Mouse (Mus musculus) left cerebral cortex, postnatal 25 days (tissue): Measurements from ENCODE around the gene Bahcc1. TPM values are rescaled to one million over a fixed set of nuclear protein-coding genes. Genes with fewer than 3 reads are reported as not detected.

Experiments used
- DNase-seq, 2 experiments: peaks; one replicate each; pipeline ENCODE4 v3.0.0; 2022; ENCODE audit warnings: low spot score in 2 of 2, mixed read lengths in 1 of 2
- intact Hi-C: fragments of 180-260 bp; cut with DNase I; formaldehyde crosslinking; loops from one replicate; pipeline ENCODE4 v1.15.1; 2025
- total RNA-seq, 2 experiments: library from RNA; stranded (reverse); gene quantifications; 2 replicates each; pipeline ENCODE4 v1.2.3; 2021

Gene Bahcc1
- total RNA-seq, 2 experiments from 2014 or later: 16.3 to 21.9 TPM

DNA sequence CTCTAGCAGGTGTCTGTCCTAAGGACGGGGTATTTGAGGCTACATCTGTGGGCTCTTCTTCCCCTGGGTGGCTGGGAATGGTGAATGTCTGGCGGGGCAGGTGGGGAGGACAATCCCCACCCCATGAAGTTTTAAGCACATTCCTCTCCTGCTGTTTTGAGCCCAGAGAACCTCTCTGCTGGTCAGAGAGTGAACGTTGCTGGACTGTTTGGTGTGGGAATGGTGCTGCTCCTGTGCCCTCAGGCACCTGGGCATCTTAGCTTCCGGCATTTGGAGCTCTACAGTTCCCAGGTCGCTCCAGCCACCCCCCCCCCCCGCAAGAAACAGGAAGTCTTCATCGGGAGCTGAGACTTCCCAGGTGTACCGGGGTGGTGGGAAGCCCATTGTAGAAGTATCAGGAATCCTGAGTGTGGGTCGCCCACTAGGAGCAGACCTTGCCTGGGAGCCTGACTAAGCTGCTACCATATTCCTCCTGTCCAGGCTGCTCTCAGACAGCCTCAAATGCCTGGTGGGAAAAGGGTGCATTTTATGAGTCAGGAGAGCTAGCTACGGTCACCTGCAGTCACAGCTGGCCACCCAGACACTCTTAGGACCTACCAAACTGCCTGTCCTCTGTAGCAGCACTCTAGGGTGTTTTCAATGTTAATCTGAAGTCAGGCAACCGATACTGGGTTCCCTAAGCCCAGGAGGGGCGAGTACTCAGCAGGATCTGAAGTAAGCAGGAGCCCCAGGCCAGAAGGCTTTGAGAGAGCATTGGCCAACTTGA, 73.8 kb downstream of the Bahcc1 start:
- intact Hi-C loops: loop anchor here (1.0 to 5.0 kb wide), 4 partner anchors 44 to 196 kb away; no protein-coding TSS in a partner anchor
- no peak for DNase-seq

DNA sequence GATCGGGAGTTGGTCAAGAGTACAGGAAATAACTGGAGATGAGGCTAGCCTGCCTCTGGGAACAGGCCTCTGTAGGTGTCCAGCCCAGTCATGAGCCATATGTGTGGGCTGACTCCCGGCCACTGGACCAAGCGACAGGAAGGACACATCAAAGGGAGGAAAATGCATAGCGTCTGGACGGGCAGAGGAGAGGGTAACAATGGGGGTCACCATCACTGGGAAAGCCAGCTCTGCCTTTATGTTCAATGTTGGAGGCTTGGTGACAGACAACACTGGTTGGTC, 74.3 kb downstream of the Bahcc1 start:
- no peak for DNase-seq
- intact Hi-C loops: loop anchor here (1.0 to 5.0 kb wide), 4 partner anchors 45 to 196 kb away; no protein-coding TSS in a partner anchor

DNA sequence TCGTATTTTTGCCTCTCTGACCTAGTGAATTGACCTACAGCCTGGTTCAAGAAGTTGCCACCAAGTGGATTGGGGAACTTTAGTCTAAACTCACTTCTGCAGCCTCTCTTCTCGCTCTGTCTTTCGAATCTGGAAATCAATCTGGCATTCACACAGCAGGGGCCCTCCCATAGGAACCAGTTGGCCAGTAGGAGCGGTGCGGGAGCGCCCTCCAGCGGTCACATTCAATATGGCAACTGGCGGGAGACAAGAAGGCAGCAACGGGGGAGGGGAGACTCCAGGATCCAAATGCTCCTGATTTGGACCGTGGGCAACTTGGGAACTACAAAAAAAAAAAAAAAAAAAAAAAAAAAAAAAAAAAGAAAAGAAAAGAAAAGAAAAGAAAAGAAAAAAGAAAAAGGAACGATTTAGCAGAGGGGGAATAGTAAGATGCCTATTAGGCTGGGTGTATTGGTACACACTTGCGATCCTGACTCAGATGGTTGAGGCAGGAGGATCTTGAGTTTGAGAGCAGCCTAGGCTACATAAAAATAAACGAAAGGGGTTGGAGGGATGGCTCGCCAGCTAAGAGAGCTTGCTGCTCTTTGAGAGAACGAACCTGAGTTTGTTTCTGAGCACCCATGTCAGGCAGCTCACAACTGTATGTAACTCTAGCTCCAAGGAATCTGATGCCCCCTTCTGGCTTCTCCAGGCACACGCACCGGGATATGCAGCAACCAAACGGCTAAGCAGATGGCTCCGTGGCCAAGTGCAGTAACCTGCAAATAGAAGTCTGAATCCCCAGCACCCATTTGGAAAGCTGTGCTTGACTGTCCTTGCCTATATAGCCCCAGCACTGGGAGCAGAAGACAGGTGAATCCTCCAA, 75.1 kb downstream of the Bahcc1 start:
- DNase-seq: peak; percentile 96 to 97
- intact Hi-C loops: loop anchor here (1.0 to 5.0 kb wide), 4 partner anchors 45 to 197 kb away; no protein-coding TSS in a partner anchor

DNA sequence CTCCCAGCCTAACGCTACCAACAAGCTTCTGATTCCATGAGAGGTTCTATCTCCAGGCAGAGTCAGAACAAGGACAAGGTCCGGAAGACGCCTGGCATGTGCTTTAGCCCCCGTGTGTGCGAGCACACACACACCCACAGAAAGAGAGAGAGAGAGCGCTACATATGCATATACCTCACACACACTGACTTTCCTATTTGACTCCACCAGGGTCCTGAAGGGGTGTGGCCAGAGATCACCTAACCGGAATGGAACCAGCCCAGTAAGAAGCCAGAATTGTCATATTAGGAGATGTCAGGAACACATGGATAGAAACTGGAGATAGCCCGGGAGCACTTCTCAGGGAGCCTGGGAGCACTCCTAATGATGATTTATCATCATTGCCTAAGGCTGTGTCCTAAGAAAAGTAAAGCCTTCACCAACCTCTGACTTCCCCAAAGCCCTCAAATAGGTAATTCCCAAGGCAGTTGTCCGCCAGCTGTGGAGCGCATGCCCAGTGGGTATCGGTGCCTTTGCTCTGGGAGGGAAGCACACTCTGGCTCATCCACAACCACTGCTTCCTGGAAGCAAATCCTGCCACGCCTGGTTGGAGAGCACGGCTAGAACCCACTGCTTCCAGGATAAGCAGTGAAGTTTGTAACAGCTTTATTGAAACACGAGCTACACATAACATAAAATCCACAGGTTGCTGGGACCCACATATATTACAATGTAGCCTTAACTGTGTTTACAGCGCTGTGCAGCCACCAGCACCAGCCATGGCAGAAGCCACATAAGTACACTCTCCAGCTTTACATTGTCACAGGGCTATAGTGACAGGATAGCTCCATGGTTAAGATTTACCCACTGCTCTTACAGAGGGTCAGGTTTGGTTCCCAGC, 75.9 kb downstream of the Bahcc1 start:
- DNase-seq: no peak
- intact Hi-C loops: loop anchor here (5.0 kb wide), 1 partner anchor 46 kb away; no protein-coding TSS in a partner anchor

DNA sequence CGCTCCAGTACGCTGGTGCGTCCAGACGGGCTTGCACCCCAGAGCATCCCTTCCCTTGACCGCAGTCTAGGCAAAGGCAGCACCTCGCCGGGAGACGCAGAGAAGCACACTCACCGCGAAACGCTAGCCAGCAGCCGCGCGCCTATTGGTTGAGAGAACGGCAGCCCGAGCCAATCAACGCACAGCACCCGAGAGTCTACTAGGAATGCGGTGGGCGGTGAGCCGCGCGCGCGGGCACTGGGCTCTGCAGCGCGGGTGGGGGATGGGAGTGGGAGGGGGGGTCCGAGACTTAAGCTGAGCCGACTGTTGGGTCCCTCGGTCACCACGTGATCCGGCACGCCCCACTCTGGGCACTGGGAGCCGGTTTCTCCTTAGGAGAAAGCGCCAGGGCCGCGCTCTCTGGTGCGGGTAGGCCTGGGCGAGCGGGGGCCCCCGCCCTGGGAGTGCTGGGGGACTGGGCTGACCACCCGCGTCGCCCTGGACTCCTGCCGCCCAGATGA, 78.1 kb downstream of the Bahcc1 start:
- intact Hi-C loops: loop anchor here (2.0 kb wide), 1 partner anchor 34 kb away; no protein-coding TSS in a partner anchor
- peak; percentile 95 to 97 for DNase-seq

DNA sequence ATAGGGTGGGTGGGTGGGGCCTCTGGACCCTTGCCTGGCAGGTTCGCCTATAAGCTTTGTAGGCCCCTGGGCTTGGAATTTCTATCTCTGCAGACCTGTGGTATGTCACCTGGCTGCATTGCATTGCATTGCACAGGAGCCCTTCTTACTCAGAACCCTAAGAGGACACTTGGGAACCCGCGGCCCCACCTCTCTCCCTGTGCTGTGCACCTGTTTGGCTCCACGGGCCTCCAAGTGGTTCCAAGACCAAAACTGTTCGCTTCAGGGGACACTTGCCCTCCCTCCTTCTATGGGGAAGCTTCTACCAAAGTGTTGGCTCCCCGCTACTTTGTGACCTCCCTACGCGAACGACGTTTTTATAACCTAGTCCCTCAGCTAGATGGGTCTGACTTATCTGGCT, 78.8 kb downstream of the Bahcc1 start:
- intact Hi-C loops: loop anchor here (2.0 kb wide), 1 partner anchor 33 kb away; no protein-coding TSS in a partner anchor
- DNase-seq: no peak

DNA sequence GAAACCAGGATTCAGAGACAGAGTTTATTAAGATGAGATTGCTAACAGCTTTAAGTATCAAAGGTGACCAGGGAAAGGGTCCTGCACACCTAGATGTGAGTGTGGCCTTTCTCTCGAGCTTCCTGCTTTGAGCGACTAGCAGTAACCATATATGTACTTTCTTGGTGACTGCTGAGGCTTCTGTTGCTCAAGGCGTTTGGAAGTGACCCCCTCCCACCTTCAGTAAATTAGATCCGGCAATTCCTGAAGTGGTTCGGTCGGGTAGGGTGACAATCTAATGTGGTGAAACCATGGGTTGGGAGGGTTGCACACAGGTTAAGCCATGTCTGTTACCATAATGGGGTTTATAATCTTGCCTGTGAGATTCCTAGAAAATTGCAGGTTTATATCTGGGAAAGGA, 79.3 kb downstream of the Bahcc1 start:
- no peak for DNase-seq

DNA sequence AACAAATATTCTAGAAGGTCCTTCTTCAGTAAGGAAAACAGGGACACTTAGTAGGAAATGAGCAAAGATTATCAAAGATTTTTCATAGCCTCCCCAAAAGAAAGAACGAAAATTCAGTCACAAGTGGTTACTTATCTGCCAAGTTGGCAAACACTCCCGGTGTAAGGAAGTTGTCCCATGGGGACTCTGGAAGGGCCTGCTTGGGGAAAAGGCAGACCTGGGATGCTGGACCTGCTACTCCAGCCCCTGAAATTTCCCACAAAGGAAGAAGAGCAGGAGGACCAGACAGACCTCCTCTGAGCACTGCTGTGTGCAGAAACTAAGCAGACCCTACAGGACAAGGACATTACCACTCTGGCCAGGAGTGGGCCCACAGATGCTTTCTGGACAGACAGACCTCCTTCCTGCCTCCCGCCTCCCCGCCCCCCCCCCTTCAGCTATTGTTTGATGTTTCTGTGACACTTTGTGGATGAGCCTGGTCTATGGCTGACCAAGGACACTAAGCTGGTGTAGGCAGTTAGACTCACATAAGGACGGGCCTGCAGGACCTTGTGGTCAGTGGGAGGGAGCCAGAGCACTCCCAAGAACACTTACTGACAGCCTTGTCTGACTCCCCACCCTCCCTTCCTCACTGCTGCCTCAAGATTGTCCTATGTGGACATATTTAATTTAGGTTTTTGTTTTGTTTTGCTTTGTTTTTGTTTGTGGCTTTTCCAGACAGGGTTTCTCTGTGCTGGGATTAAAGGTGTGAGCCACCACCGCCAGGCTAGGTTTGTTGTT, 81.3 kb downstream of the Bahcc1 start:
- intact Hi-C loops: no loop called here
- DNase-seq: no peak

More for the DNA sequence above, 79.3 kb downstream of the Bahcc1 start:
- intact Hi-C loops: no loop called here

DNA sequence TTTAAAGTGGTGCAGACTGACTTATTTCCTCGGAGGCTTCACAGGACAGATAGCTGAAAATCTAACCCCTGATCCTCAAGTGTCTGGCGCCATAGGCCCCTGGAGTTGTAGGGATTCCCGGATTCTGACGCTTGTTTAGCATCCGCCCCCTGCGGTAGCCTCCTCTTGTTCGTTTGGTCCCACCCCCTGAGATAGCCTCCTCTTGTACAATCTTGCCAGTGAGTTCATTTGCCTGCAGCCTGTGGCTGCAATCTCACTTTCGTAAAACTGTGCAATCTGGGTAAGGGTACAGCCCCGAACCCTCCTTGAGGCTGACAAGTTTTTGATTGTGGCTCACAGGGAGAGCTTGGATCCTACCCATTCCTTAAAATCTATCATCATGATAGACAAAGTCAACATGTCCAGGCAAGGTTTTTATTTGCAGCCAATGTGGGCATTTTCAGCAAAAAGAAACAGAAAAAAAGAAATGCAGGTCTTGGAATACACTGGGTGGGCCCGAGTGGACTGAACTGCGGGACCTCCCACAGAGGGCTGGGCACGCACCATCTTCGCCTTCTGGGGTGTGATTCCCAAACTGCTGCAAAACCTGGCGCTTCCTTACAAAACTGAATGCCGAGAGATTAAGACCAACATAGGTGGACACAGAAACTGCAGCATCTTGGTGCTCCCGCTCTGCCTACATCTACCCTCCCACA, 82.1 kb downstream of the Bahcc1 start:
- intact Hi-C loops: no loop called here
- DNase-seq: no peak

DNA sequence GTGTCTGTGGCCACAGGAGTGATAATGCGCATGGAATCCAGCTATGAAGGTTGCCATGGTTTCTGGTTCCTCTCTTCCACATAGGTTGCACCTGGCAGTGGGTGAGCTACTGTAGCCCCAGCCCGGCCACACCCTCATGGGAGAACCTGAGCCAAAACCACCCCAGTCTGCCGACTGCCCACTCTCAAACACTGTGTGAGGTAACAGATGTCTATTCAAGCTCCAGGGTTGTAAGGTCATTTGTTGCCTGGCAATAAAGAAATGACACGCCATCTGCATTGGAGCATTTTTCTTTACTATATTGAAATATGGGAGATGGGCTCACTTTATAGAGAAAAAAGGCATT, 82.6 kb downstream of the Bahcc1 start:
- DNase-seq: peak; percentile 60 to 85
- intact Hi-C loops: no loop called here

DNA sequence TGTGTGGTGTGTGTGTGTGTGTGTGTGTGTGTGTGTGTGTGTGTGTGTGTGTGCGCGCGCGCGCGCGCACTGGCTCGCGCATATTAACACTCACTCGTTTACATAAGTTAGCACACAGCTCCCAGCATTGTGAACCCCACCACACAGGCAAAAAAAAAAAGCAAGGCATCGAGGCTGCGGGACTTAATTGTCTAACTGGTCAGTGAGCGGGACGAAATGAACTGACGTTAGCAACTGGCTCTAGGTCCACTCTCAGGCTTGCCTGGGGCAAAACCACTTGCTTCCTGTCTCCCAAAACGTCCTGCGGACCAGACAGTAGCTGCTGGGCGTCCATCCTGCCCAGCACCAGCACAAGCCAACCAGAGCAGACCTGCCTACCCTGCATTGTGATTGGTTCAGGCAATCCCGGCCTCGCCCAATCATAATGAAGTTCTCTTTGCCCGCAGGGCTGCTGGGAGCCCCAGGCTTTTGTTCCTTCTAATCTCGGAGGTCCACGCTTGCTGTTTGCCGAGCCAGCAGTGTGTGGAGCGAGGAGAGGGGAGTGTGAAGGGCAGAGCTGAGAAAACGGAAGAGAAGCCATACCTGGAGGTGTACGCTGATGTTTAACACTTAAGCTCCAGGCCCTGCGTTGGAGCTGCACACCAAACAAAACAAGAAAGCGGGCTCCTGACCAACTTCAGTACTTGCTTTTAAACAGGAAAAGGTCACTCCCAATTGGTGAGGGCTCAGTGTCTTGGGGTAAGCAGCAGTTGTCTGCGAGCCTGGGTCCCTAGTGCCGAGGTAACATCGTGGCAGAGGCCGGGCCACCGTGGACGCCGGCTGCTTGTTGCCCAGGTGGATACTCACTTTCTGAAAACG, 83.3 kb downstream of the Bahcc1 start:
- DNase-seq: peak; percentile 94 to 98
- intact Hi-C loops: no loop called here

DNA sequence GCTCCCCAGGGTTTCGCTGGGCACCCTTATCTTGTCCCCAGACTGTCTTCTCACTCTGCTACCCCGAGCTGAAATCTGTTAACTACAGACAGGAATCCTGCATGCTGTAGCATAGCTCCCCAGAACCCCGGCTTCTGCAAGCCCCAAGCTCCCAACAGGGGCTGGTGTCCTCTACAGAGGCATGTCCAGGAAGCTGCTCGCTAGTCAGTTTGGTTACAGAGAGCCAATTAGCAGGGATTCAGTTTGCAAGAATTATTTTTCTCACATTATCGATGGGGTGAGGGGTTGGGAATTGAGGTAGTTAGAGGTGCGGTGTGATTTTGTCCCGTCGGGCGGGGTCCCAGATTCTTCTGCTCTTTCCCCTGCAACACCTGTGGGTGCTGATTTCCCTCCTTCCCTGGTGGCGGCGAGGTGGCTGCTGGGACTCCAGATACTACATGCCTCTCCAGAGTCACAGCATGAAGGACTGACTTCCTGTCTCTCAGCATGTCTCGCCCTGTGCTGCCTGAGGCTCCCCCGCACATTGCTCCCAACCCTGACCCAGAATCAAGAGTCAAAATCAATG, 84.0 kb downstream of the Bahcc1 start:
- DNase-seq: no peak
- intact Hi-C loops: no loop called here

DNA sequence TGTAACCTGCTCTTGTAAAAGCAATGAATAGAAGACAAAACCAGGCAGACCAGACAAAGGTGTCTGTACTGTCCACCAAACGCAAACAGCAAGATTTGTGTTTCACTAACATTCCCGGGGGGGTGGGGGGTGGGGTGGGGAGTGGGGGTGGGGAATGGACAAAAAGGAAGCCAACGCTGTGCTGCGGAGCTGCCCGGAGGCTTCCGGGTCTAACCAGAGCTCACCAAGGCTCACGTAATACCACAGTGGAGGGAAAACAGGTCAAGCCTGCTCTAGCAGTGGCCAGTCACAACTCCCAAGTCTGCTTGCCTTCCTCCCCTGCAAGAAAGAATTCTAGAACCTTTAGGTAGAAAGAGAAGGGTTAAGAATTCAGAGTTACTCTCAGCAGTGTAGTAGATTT, 84.7 kb downstream of the Bahcc1 start:
- intact Hi-C loops: no loop called here

DNA sequence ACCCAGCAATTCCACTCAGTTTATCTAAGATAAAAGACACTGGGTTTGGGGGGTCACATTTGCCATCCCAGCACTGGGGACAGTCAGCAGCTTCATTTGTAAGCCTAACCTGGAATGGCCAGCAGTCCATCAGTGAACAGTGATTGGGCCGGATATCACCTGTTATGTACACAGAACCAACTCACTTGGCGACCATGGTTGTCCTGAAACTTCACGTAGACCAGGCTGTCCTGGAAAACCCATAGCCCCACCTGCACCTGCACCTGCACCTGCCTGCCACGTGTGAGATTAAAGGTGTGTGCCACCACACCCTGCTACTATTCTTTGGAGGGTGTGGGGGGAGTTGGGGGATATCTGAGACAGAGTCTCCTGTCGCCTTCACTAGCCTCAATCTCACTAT, 86.6 kb downstream of the Bahcc1 start:
- no peak for DNase-seq
- intact Hi-C loops: no loop called here

More for the DNA sequence above, 84.7 kb downstream of the Bahcc1 start:
- DNase-seq: no peak

DNA sequence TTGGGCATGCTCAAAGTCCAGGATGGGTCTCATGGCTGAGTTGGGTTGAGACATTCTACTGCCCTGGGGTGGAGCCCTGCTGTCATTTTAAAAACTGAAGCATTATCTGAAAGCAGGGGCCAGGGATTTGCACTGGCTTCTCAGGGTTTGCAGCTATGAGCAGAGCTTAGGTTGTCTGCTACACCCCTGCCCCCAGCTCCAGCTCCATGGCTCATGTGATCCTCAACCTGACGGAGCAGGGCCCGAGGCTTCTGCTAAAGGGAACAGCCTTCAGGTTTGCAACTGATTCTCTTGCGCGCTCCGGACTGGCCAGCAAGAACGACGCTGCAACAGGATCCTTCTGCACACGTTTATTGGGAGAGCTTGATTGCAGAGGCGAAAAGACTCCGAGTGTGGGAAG, 87.4 kb downstream of the Bahcc1 start:
- no peak for DNase-seq
- intact Hi-C loops: no loop called here

DNA sequence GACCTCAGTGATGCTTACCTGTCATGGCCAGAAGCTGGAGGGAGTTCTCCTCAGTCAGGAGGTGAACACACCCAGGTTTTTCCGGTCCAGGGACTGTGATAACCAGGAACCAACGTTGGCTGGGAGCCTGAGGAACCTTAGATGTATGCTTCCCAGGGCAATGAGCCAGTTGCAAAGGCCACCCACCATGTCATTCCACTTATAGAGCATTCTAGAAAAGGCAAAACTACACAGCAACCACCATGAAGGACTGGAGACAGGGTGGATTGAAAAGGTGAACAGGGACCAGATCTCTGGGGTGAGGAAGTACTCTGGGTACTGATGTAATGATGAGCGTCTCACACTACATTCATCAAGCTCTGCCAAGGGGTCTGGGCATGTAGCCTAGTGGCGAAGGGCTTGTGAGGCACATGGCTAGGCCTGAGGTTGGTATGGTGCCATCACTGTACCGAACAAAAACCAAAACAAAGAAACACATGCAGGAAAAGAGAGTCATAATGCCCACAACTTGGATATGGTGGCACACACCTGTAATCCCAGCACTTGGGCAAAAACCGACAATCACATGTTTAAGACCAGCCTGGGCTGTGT, 102.8 kb downstream of the Bahcc1 start:
- DNase-seq: no peak
- intact Hi-C loops: no loop called here

DNA sequence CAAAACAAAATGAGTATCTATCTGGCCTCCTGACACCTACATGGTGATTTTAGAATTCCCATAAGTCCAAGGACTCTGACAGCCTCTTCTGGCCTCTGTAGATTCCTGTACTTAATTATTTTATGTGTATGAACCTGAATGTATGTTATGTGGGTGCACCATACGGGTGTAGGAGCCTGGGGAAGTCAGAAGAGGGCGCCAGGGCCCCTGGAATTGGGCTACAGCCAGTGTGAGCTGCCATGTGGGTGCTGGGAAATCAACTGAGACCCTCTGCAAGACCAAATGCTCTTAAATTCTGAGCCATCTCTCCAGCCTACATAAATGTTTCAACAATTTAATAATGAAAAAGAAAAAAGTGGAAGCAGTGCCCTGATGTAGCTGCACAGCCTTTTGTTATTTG, 104.7 kb downstream of the Bahcc1 start:
- intact Hi-C loops: no loop called here
- no peak for DNase-seq
